Mouse (Mus musculus): ENCODE results near the gene Olfr539. TPM values are rescaled to one million over a fixed set of nuclear protein-coding genes. Genes with fewer than 3 reads are reported as not detected.

Gene Olfr539
- total and polyA plus RNA-seq, 3 experiments, result not detected

- Histone ChIP-seq H3K9me3 (replicated peaks; ENCODE audit: insufficient read depth, low read length) (no peaks in the 10 kb centered on the region), H3K36me3 (ENCODE audit: control insufficient read depth in 1 of 2, insufficient read depth in 2 of 2, low read length in 2 of 2) (no peaks in the 10 kb centered on the region), H3K27ac (ENCODE audit: control insufficient read depth, low read depth, low read length) (no peak overlapping the region), H3K27me3 (ENCODE audit: control insufficient read depth in 1 of 2, insufficient read depth in 2 of 2, low read length in 2 of 2) (no peaks in the 10 kb centered on the region), H3K4me3 (ENCODE audit: control insufficient read depth in 1 of 2, insufficient read depth in 1 of 2, low read depth in 2 of 2, low read length in 2 of 2) (no peak overlapping the region), H3K79me2 (ENCODE audit: control insufficient read depth, insufficient read depth, low read length, poor library complexity) (no peaks in the 10 kb centered on the region), H3K4me1 (ENCODE audit: control insufficient read depth in 1 of 2, insufficient read depth in 2 of 2, low read length in 2 of 2) (no peaks in the 10 kb centered on the region), H3K9ac (ENCODE audit: control insufficient read depth, low read depth, low read length, poor library complexity, severe bottlenecking) (no peak overlapping the region)
- no peak for TF ChIP-seq CHD1 (IDR thresholded peaks at IDR 0.05; ENCODE audit: low read depth, low read length)
- no peak for TF ChIP-seq NELFE (IDR thresholded peaks at IDR 0.05; ENCODE audit: low read depth, low read length)
- TF ChIP-seq UBTF (IDR thresholded peaks at IDR 0.05; ENCODE audit: borderline replicate concordance, insufficient read depth, low read depth, low read length), result no peak
- no peak for TF ChIP-seq HCFC1 (IDR thresholded peaks at IDR 0.05; ENCODE audit: low read depth, low read length)
- TF ChIP-seq BHLHE40 (IDR thresholded peaks at IDR 0.05; ENCODE audit: borderline replicate concordance, low read depth, low read length), result no peak
- DNase-seq (ENCODE audit: low read depth, low spot score), result no peak
Observed at GRCm38 (mm10) chr7:140707536-140708284, 48.0 kb downstream of the Olfr539 start.

GRCm38 (mm10) chr7:140717155-140718055 lies 57.7 kb downstream of the Olfr539 start:
- Histone ChIP-seq H3K9me3 (replicated peaks; ENCODE audit: insufficient read depth, low read length) (no peaks in the 10 kb centered on the region), H3K36me3 (ENCODE audit: control insufficient read depth in 1 of 2, insufficient read depth in 2 of 2, low read length in 2 of 2) (no peaks in the 10 kb centered on the region), H3K4me3 (ENCODE audit: control insufficient read depth in 1 of 2, insufficient read depth in 1 of 2, low read depth in 2 of 2, low read length in 2 of 2) (no peak overlapping the region), H3K9ac (ENCODE audit: control insufficient read depth, low read depth, low read length, poor library complexity, severe bottlenecking) (no peak overlapping the region), H3K27me3 (ENCODE audit: control insufficient read depth in 1 of 2, insufficient read depth in 2 of 2, low read length in 2 of 2) (no peaks in the 10 kb centered on the region), H3K27ac (ENCODE audit: control insufficient read depth, low read depth, low read length) (no peak overlapping the region), H3K4me1 (ENCODE audit: control insufficient read depth in 1 of 2, insufficient read depth in 2 of 2, low read length in 2 of 2) (no peaks in the 10 kb centered on the region), H3K79me2 (ENCODE audit: control insufficient read depth, insufficient read depth, low read length, poor library complexity) (no peaks in the 10 kb centered on the region)
- TF ChIP-seq TBP (IDR thresholded peaks at IDR 0.05; ENCODE audit: low read depth, low read length), result no peak
- TF ChIP-seq MYB (IDR thresholded peaks at IDR 0.05; ENCODE audit: low read depth, low read length), result no peak
- no peak for TF ChIP-seq POLR2AphosphoS5 (IDR thresholded peaks at IDR 0.05; ENCODE audit: borderline replicate concordance, low read depth, low read length)
- TF ChIP-seq MYC (IDR thresholded peaks at IDR 0.05; ENCODE audit: low read depth, low read length), result no peak
- TF ChIP-seq RAD21 (IDR thresholded peaks at IDR 0.05; ENCODE audit: low read depth, low read length), result no peak
- TF ChIP-seq NELFE (IDR thresholded peaks at IDR 0.05; ENCODE audit: low read depth, low read length), result no peak
- no peak for TF ChIP-seq POLR2A (IDR thresholded peaks at IDR 0.05; ENCODE audit: control insufficient read depth in 1 of 2, insufficient read depth in 1 of 2, low read depth in 1 of 2, low read length in 2 of 2, poor library complexity in 1 of 2)
- TF ChIP-seq CHD1 (IDR thresholded peaks at IDR 0.05; ENCODE audit: low read depth, low read length), result no peak
- no peak for TF ChIP-seq JUND (IDR thresholded peaks at IDR 0.05; ENCODE audit: low read depth, low read length)
- no peak for TF ChIP-seq ZMIZ1 (IDR thresholded peaks at IDR 0.05; ENCODE audit: low read depth, low read length)
- DNase-seq (ENCODE audit: low read depth, low spot score), result no peak

Data from MEL (cell line).